Mouse (Mus musculus): ENCODE data around the gene Iqsec1. TPM values are rescaled to one million over a fixed set of nuclear protein-coding genes. Genes with fewer than 3 reads are reported as not detected.
A peak's percentile ranks its signal among the peaks of the same experiment; 100 is the strongest.

The Iqsec1 gene
- polyA plus RNA-seq, 1 experiment from 2014 or later, result 5.1 TPM

- Histone ChIP-seq H3K4me3 (ENCODE audit: low read depth, low read length) (no peak overlapping the region), H3K4me2 (replicated peaks; ENCODE audit: low read depth) (no peak overlapping the region), H3K27ac (replicated peaks) (no peak overlapping the region), H3K9ac (ENCODE audit: low read length) (no peak overlapping the region), H3K27me3 (ENCODE audit: control insufficient read depth, insufficient read depth, low read length) (no peaks in the 10 kb centered on the region), H3K36me3 (ENCODE audit: control insufficient read depth, insufficient read depth, low read length) (no peaks in the 10 kb centered on the region), H3K9me3 (ENCODE audit: control insufficient read depth, low read length) (no peaks in the 10 kb centered on the region), H3K4me1 (replicated peaks; ENCODE audit: control insufficient read depth, insufficient read depth) (no peaks in the 10 kb centered on the region)
- no peak for ATAC-seq (ENCODE audit: low FRiP score, low TSS enrichment)
- no peak for DNase-seq (ENCODE audit: low spot score)
- 71% methylated on average over 6 of the region's 6 CpGs for WGBS
- TF ChIP-seq EP300 (optimal IDR thresholded peaks at IDR 0.05) (no peak), CTCF (IDR thresholded peaks at IDR 0.05; ENCODE audit: low read depth) (no peak)
These were observed 158.9 kb downstream of the Iqsec1 start for GRCm38 (mm10) chr6:90829536-90829935.

- Histone ChIP-seq H3K9ac (ENCODE audit: low read length) (no peak overlapping the region), H3K27ac (replicated peaks) (no peak overlapping the region), H3K4me3 (ENCODE audit: low read depth, low read length) (no peak overlapping the region), H3K4me2 (replicated peaks; ENCODE audit: low read depth) (no peak overlapping the region), H3K36me3 (ENCODE audit: control insufficient read depth, insufficient read depth, low read length) (no peaks in the 10 kb centered on the region), H3K9me3 (ENCODE audit: control insufficient read depth, low read length) (no peaks in the 10 kb centered on the region), H3K4me1 (replicated peaks; ENCODE audit: control insufficient read depth, insufficient read depth) (no peaks in the 10 kb centered on the region), H3K27me3 (ENCODE audit: control insufficient read depth, insufficient read depth, low read length) (no peaks in the 10 kb centered on the region)
- DNase-seq (ENCODE audit: low spot score) (no peak), ATAC-seq (ENCODE audit: low FRiP score, low TSS enrichment) (no peak)
- peak; percentile 11; the same call in 1 of the 2 replicates for TF ChIP-seq CTCF (IDR thresholded peaks at IDR 0.05; ENCODE audit: low read depth)
- no peak for TF ChIP-seq EP300 (optimal IDR thresholded peaks at IDR 0.05)
- 78% methylated on average over 2 of the region's 2 CpGs for WGBS
These were observed 163.4 kb downstream of the Iqsec1 start for GRCm38 (mm10) chr6:90825063-90825462.

DNA sequence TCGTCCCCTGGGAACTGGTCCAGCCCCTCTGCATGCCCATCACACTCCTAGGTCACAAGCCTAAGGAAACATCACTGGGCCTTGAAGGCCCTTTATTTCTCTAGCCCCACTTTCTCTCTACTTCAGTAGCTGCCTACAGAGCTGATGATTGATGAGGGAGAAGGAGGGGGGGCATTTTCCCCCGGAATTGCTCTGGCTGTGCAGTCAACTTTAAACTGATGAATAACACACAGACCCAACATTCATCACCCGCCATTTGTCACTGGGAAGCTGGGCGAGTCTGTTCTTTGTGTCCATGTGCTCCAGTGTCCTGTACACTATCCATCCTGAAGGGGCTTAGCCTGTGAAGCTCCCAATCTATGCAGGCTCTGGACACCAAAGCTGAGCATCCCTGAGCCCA is 165.2 kb downstream of the Iqsec1 start:
- DNase-seq (ENCODE audit: low spot score), result no peak
- Histone ChIP-seq H3K9ac (ENCODE audit: low read length) (no peak overlapping the region), H3K4me1 (replicated peaks; ENCODE audit: control insufficient read depth, insufficient read depth) (no peaks in the 10 kb centered on the region), H3K9me3 (ENCODE audit: control insufficient read depth, low read length) (no peaks in the 10 kb centered on the region), H3K4me3 (ENCODE audit: low read depth, low read length) (no peak overlapping the region), H3K27ac (replicated peaks) (no peak overlapping the region), H3K27me3 (ENCODE audit: control insufficient read depth, insufficient read depth, low read length) (no peaks in the 10 kb centered on the region), H3K4me2 (replicated peaks; ENCODE audit: low read depth) (no peak overlapping the region), H3K36me3 (ENCODE audit: control insufficient read depth, insufficient read depth, low read length) (no peaks in the 10 kb centered on the region)
- WGBS, result 17% methylated on average over 4 of the region's 4 CpGs
- no peak for TF ChIP-seq CTCF (IDR thresholded peaks at IDR 0.05; ENCODE audit: low read depth)
- TF ChIP-seq EP300 (optimal IDR thresholded peaks at IDR 0.05), result no peak
- no peak for ATAC-seq (ENCODE audit: low FRiP score, low TSS enrichment)

- ATAC-seq (ENCODE audit: low FRiP score, low TSS enrichment) (no peak), DNase-seq (ENCODE audit: low spot score) (no peak)
- 66% methylated on average over 4 of the region's 4 CpGs for WGBS
These were observed 166.4 kb downstream of the Iqsec1 start for GRCm38 (mm10) chr6:90821916-90822602.

GRCm38 (mm10) chr6:90819880-90820279 is 168.6 kb downstream of the Iqsec1 start:
- WGBS, result 65% methylated on average over 2 of the region's 2 CpGs
- Histone ChIP-seq H3K9ac (ENCODE audit: low read length) (no peak overlapping the region), H3K27ac (replicated peaks) (no peak overlapping the region), H3K4me2 (replicated peaks; ENCODE audit: low read depth) (no peak overlapping the region), H3K9me3 (ENCODE audit: control insufficient read depth, low read length) (no peaks in the 10 kb centered on the region), H3K27me3 (ENCODE audit: control insufficient read depth, insufficient read depth, low read length) (no peaks in the 10 kb centered on the region), H3K4me3 (ENCODE audit: low read depth, low read length) (no peak overlapping the region), H3K4me1 (replicated peaks; ENCODE audit: control insufficient read depth, insufficient read depth) (no peaks in the 10 kb centered on the region), H3K36me3 (ENCODE audit: control insufficient read depth, insufficient read depth, low read length) (no peaks in the 10 kb centered on the region)
- ATAC-seq (ENCODE audit: low FRiP score, low TSS enrichment) (0 out of 2 replicates have a peak, but pooled peaks have one; percentile 61), DNase-seq (ENCODE audit: low spot score) (no peak)
- peak; percentile 76 for TF ChIP-seq CTCF (IDR thresholded peaks at IDR 0.05; ENCODE audit: low read depth)
- no peak for TF ChIP-seq EP300 (optimal IDR thresholded peaks at IDR 0.05)

More at GRCm38 (mm10) chr6:90821916-90822602, 166.4 kb downstream of the Iqsec1 start:
- no peaks in the 10 kb centered on the region for H3K27me3 ChIP-seq (ENCODE audit: control insufficient read depth, insufficient read depth, low read length)
- no peak overlapping the region for H3K4me3 ChIP-seq (ENCODE audit: low read depth, low read length)
- H3K4me1 ChIP-seq (replicated peaks; ENCODE audit: control insufficient read depth, insufficient read depth), result no peaks in the 10 kb centered on the region
- no peak overlapping the region for H3K27ac ChIP-seq (replicated peaks)
- no peak overlapping the region for H3K4me2 ChIP-seq (replicated peaks; ENCODE audit: low read depth)
- H3K9me3 ChIP-seq (ENCODE audit: control insufficient read depth, low read length), result no peaks in the 10 kb centered on the region
- no peak overlapping the region for H3K9ac ChIP-seq (ENCODE audit: low read length)
- TF ChIP-seq CTCF (IDR thresholded peaks at IDR 0.05; ENCODE audit: low read depth) (no peak), EP300 (optimal IDR thresholded peaks at IDR 0.05) (no peak)
- H3K36me3 ChIP-seq (ENCODE audit: control insufficient read depth, insufficient read depth, low read length), result no peaks in the 10 kb centered on the region

DNA sequence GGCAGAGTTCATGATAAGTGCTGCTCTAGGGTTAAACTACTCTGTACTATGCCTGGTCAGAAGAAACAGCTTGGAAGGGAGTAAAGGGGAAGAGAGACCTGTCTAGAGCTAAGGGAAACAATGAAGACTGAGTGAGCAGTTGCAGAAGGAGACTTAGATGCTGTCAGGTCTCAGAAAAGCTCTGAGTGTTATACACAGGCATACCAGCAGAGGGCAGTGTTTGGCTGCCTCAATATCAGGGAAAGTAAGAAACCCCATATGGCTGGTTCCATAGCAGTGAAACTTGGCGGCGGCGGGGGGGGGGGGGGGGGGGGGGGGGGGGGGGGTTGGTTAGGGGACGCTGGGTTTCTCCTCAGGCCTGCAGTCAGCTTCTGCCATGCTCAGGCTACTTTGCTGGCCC is 169.5 kb downstream of the Iqsec1 start:
- ATAC-seq (ENCODE audit: low FRiP score, low TSS enrichment) (no peak), DNase-seq (ENCODE audit: low spot score) (peak; percentile 75)
- H3K9ac ChIP-seq (ENCODE audit: low read length), result no peak overlapping the region
- TF ChIP-seq EP300 (optimal IDR thresholded peaks at IDR 0.05) (no peak), CTCF (IDR thresholded peaks at IDR 0.05; ENCODE audit: low read depth) (peak; percentile 86)
- H3K4me3 ChIP-seq (ENCODE audit: low read depth, low read length), result no peak overlapping the region
- no peaks in the 10 kb centered on the region for H3K4me1 ChIP-seq (replicated peaks; ENCODE audit: control insufficient read depth, insufficient read depth)
- no peaks in the 10 kb centered on the region for H3K9me3 ChIP-seq (ENCODE audit: control insufficient read depth, low read length)
- H3K27me3 ChIP-seq (ENCODE audit: control insufficient read depth, insufficient read depth, low read length), result no peaks in the 10 kb centered on the region
- no peaks in the 10 kb centered on the region for H3K36me3 ChIP-seq (ENCODE audit: control insufficient read depth, insufficient read depth, low read length)
- no peak overlapping the region for H3K27ac ChIP-seq (replicated peaks)
- 0% methylated on average over 1 of the region's 4 CpGs for WGBS
- H3K4me2 ChIP-seq (replicated peaks; ENCODE audit: low read depth), result no peak overlapping the region

All from stomach, postnatal 0 days (tissue).